Mouse (Mus musculus): ENCODE measurements around the gene Myo1b. TPM values are rescaled to one million over a fixed set of nuclear protein-coding genes. Genes with fewer than 3 reads are reported as not detected.

Gene Myo1b
- total RNA-seq, 2 experiments from 2014 or later = 25.3 to 30.9 TPM

- intact Hi-C loops (cut with DNase I) = no loop called here
- DNase-seq = no peak
Measured at GRCm38 (mm10) chr1:51805040-51805610, 110.7 kb downstream of the Myo1b start.

- intact Hi-C loops (cut with DNase I) = no loop called here
- no peak for DNase-seq
Measured at GRCm38 (mm10) chr1:51804296-51805039, 111.4 kb downstream of the Myo1b start.

- DNase-seq = no peak
- intact Hi-C loops (cut with DNase I) = no loop called here
Measured at GRCm38 (mm10) chr1:51798011-51798471, 117.8 kb downstream of the Myo1b start.

- intact Hi-C loops (cut with DNase I) = no loop called here
- DNase-seq = no peak
Measured at GRCm38 (mm10) chr1:51795586-51796309, 120.1 kb downstream of the Myo1b start.

GRCm38 (mm10) chr1:51789269-51789668 is 126.6 kb downstream of the Myo1b start:
- intact Hi-C loops (cut with DNase I) = no loop called here
- peak in 1 of 2 experiments; percentile 12 for DNase-seq

- intact Hi-C loops (cut with DNase I) = loop anchor here (5.0 kb wide), 1 partner anchor 55 kb away; no protein-coding TSS in a partner anchor
- no peak for DNase-seq
Measured at GRCm38 (mm10) chr1:51782091-51782490, 133.8 kb downstream of the Myo1b start.

- intact Hi-C loops (cut with DNase I) = loop anchor here (2.0 to 5.0 kb wide), 3 partner anchors 57 to 134 kb away; no protein-coding TSS in a partner anchor
- peak; percentile 24 to 36 for DNase-seq
Measured at GRCm38 (mm10) chr1:51780357-51780756, 135.5 kb downstream of the Myo1b start.

- intact Hi-C loops (cut with DNase I) = no loop called here
- no peak for DNase-seq
Measured at GRCm38 (mm10) chr1:51778241-51778640, 137.6 kb downstream of the Myo1b start.

- no peak for DNase-seq
- intact Hi-C loops (cut with DNase I) = no loop called here
Measured at GRCm38 (mm10) chr1:51770504-51770871, 145.4 kb downstream of the Myo1b start.

- intact Hi-C loops (cut with DNase I) = no loop called here
- no peak for DNase-seq
Measured at GRCm38 (mm10) chr1:51769815-51770503, 145.9 kb downstream of the Myo1b start.

GRCm38 (mm10) chr1:51766271-51766670 is 149.6 kb downstream of the Myo1b start:
- DNase-seq = no peak
- intact Hi-C loops (cut with DNase I) = no loop called here

- no peak for DNase-seq
- intact Hi-C loops (cut with DNase I) = no loop called here
Measured at GRCm38 (mm10) chr1:51765156-51765555, 150.7 kb downstream of the Myo1b start.

GRCm38 (mm10) chr1:51759657-51760056 is 156.2 kb downstream of the Myo1b start:
- no peak for DNase-seq
- intact Hi-C loops (cut with DNase I) = no loop called here

- intact Hi-C loops (cut with DNase I) = no loop called here
- no peak for DNase-seq
Measured at GRCm38 (mm10) chr1:51758326-51759109, 157.4 kb downstream of the Myo1b start.

- no peak for DNase-seq
- intact Hi-C loops (cut with DNase I) = no loop called here
Measured at GRCm38 (mm10) chr1:51753621-51754020, 162.2 kb downstream of the Myo1b start.

GRCm38 (mm10) chr1:51751006-51751405 is 164.9 kb downstream of the Myo1b start:
- no peak for DNase-seq
- intact Hi-C loops (cut with DNase I) = no loop called here

GRCm38 (mm10) chr1:51748306-51748705 is 167.6 kb downstream of the Myo1b start:
- intact Hi-C loops (cut with DNase I) = no loop called here
- no peak for DNase-seq

GRCm38 (mm10) chr1:51747494-51747893 is 168.4 kb downstream of the Myo1b start:
- peak; percentile 44 to 45 for DNase-seq
- intact Hi-C loops (cut with DNase I) = no loop called here

- no peak for DNase-seq
- intact Hi-C loops (cut with DNase I) = no loop called here
Measured at GRCm38 (mm10) chr1:51746711-51747240, 169.1 kb downstream of the Myo1b start.
